Mouse (Mus musculus): ENCODE measurements around the gene Tbc1d10c.

GRCm38 (mm10) chr19:4232651-4233050 lies 41.6 kb upstream of the Tbc1d10c start:
- TF ChIP-seq CTCF (IDR thresholded peaks at IDR 0.05; ENCODE audit: extremely low read depth, insufficient read depth, insufficient read length, insufficient replicate concordance) (no peak), POLR2A (IDR thresholded peaks at IDR 0.05; ENCODE audit: low read depth, low read length) (no peak)
